Mouse (Mus musculus) adrenal gland, adult 8-10 months (tissue): ENCODE results near the gene Pacsin2. TPM values are rescaled to one million over a fixed set of nuclear protein-coding genes. Genes with fewer than 3 reads are reported as not detected.
"Not testable (repeated sequence)": the region's sequence is repeated elsewhere in the genome, so short reads cannot be mapped to it uniquely, and the experiment has no call there.

Source experiments
- DNase-seq: peaks from one replicate; pipeline ENCODE4 v3.0.0; 2022
- total RNA-seq, 4 experiments: library from RNA; stranded (reverse); gene quantifications; 2 replicates each; pipeline ENCODE4 v1.2.4; 2022

Pacsin2 gene
- total RNA-seq, 4 experiments from 2014 or later, result 88.4 to 126 (median 102) TPM

DNA sequence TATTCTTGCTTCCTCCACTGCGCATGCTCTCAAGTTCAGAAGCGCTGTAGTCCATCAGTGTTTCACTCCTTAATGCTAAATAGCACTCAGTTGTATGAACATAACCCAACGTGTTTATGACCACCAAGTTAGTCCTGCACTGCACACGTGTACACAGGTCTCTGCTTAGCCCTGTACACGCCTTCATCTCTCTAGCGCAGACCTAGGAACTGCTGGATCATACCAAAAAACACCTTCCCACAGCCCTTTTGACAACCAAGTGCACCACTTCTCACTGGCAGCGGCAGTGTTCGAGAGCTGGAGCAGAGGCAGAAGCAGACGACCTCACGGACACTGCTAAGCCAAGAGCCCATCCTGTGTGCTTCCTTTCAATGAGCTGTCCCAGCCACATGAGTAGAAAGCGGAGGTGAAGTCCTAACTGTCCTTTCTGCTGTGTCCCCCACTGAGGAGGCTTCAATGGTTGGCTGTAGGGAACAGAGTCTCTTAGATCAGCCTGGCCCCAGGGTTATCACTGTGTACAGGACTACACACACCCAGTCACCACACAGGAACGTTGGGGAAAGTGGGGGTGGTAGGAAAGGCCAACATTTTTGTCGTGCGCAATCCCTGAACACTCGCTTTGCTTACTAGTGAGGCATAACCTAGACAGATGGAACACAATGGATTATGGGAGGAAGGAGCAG lies 42.0 kb downstream of the Pacsin2 start:
- no peak for DNase-seq

- no peak for DNase-seq
Observed at GRCm38 (mm10) chr15:83419562-83419961, 44.8 kb downstream of the Pacsin2 start.

GRCm38 (mm10) chr15:83418685-83419084 lies 45.7 kb downstream of the Pacsin2 start:
- no peak for DNase-seq

DNA sequence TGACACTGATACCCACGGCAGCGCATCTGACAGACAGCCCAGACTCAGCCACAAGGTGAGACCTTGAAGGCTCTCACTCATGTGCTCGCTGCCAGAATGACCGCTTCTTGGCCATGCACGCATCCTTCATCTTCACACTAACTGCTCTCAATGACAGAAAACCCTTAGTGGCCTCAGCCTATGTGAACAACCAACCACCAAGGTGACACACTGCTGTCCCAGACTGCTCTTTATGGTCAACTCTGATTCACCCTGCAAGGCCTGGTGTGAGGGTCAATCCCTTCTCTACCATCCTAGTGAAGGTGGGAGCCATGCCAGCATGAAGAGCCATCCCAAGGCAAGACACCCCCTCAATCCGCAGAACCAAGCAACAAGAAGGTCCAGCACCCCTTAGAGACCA lies 46.5 kb downstream of the Pacsin2 start:
- DNase-seq, result peak; percentile 39

GRCm38 (mm10) chr15:83417407-83417806 lies 47.0 kb downstream of the Pacsin2 start:
- no peak for DNase-seq

DNA sequence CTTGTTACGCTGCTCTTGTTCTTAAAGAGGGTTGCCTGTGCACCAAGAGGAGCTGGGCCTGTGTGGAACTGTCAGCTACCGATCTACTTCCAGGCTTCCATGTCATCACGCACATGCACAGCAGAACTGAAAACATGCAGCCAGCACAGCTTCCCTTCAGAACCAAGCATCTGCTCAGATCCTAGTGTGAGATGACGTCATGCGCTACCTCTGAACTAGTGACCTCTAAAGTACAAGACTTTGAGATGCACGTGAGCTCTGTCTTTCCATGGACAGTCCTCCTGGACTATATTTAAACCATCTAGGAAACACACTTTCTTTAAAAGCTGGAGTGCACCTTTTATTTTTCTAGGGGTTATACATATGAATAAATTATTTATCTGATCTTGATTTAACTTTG lies 49.0 kb downstream of the Pacsin2 start:
- no peak for DNase-seq

- no peak for DNase-seq
Observed at GRCm38 (mm10) chr15:83411616-83412015, 52.8 kb downstream of the Pacsin2 start.

GRCm38 (mm10) chr15:83410735-83411134 lies 53.7 kb downstream of the Pacsin2 start:
- DNase-seq, result no peak

DNA sequence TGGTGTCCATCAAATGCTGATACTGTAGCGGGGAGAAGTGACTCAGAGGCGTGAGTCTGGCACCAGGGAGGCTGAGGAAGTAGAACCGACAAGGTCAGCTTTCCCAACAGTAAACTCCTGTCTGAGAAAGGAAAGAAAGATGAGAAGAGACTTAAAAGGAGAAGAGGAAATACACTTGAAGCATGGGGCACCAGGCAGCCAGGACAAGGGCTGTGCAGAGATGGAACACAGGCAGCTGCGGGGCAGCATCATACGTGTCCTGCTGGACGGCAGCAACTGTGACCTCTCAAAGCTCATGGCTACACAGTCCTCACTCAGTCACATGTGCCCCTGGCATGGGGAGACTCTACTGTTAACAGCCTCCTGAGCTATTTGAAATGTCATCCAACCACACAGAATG lies 54.1 kb downstream of the Pacsin2 start:
- DNase-seq, result peak; percentile 54

DNA sequence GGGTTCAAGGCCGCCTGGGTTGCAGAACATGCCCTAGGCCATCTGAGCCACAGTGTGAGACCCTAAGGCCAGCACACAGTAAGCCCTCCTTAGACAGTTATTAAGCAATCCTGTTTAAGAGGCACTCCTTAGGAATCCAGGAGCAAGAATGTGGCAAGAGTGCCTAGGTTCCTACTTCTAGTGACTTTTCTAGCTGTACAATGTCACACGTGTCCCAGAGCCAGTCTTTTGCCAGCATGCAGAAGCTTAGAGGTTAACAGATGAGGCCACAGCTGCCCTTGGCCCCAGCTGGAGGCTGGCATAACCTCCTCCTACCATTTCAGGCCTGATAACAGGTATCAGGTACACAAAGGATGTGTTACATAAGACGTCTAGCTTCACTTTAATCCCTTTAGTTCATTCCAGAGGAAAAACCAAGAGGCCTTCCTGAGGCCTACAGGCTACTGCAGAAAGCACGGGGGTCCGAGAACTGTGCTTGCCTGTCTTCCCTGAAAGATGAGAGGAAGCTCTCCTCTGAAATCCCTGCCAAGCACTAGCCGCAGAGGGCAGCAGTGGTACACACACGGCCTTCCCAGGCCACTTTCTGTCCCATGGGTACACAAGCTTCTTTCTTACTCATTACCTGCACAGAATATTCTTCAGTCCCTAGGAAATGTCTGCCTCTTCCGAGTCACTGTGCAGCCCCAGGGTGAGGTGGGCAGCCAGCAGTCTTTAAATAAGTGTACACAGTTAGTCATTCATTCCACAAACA lies 55.5 kb downstream of the Pacsin2 start:
- DNase-seq, result no peak

DNA sequence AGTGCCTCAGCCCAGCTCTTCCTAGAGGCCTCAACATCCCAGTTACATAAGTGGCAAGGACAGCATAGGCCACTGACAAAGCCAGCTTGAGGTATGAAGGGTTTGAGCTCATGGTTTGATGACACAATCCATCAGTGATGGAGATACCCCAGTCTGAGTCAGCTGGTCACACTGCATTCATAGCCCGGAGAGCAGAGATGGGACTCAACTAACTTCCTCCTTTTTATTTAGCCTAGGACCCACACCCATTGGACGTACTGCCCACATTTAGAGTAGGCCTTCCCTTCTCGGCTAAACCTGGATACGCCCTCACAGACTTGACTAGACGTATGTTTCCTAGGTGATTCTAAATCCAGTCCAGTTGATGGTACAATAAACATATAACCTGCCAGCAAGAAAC lies 56.2 kb downstream of the Pacsin2 start:
- no peak for DNase-seq

GRCm38 (mm10) chr15:83407502-83407901 lies 56.9 kb downstream of the Pacsin2 start:
- no peak for DNase-seq

- not testable (repeated sequence) for DNase-seq
Observed at GRCm38 (mm10) chr15:83405866-83406265, 58.5 kb downstream of the Pacsin2 start.

- DNase-seq, result no peak
Observed at GRCm38 (mm10) chr15:83404008-83404407, 60.4 kb downstream of the Pacsin2 start.

DNA sequence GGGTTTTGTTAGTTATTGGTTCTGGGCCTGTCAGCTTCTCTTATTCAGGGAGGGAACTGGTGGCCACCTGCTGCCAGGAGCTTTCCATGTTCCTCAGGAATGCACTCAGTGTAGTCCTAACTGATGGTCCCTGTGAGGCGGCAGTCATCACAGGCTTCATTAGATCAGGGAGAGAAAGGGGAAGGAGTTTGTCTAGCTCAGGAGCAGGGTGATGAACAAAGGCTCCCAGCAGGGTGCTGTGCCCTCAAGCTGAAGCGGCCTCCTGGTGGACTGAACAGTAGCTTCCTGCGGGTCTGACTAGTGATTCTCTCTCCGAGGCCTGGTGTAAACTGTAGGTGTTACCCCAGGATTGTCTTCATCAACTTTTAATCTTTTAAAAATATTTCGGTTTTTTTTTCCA lies 61.4 kb downstream of the Pacsin2 start:
- no peak for DNase-seq

GRCm38 (mm10) chr15:83392722-83393121 lies 71.7 kb downstream of the Pacsin2 start:
- no peak for DNase-seq

DNA sequence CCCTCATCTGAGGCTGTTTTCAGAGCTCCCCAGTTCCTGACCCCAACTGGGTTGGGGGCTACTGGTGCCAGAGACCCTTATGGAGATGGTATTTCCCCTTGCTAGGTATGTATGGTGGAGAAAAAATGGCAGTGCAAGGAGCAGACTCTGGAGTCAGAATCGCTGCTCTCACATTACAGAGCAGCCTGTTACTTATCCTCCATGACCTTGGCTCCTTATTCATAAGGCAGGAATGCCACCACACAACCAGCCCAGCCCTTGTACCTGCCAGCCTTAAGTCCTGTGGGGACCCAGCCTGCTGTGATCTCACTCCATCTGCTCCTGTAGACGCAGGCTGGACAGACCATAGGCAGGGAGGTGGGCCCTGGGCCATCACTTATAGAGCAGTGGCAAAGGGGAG lies 76.5 kb downstream of the Pacsin2 start:
- DNase-seq, result no peak

- no peak for DNase-seq
Observed at GRCm38 (mm10) chr15:83383633-83384032, 80.8 kb downstream of the Pacsin2 start.

GRCm38 (mm10) chr15:83383136-83383535 lies 81.3 kb downstream of the Pacsin2 start:
- no peak for DNase-seq

- DNase-seq, result no peak
Observed at GRCm38 (mm10) chr15:83382467-83382866, 81.9 kb downstream of the Pacsin2 start.

DNA sequence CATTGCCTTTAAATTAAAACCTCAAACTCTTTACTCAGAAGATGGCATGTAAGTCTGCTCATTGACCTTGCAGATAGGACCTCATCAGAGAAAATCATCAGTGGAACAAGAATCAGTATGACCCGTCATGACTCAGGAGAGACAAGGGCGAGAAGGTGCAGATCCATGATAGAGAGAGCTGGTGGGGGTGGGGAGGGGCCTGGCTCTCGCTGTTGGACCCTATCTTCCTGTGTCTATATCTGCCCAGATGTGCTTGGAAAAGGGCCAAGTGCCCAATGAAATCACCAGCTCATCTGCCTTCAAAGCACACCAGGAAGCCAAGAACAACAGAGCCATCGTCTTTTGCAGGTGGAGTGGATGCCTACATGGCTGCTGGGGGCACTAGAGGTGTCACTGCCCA lies 87.3 kb downstream of the Pacsin2 start:
- DNase-seq, result no peak

GRCm38 (mm10) chr15:83375136-83375535 lies 89.3 kb downstream of the Pacsin2 start:
- peak; percentile 38 for DNase-seq

DNA sequence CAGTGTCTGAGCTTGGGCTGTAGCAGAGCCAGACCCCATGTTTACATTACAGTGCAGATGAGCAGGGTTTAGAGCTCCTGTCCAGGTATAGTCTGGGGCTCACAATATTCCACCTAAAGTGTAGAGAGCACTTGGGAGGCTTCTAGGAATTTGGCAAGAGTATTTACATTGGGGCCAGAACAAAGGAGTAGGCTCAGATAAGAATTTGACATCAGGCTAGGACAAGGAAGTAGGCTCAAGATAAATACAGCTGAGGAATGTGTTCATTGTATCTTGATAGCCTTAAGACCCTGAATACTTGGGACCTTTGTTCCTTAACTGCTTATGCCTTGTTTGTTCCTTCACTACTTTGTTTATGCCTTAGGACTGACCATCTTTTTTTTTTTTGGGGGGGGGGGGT lies 90.3 kb downstream of the Pacsin2 start:
- DNase-seq, result no peak

- not testable (repeated sequence) for DNase-seq
Observed at GRCm38 (mm10) chr15:83368702-83369101, 95.7 kb downstream of the Pacsin2 start.
